Mouse (Mus musculus): ENCODE data around the gene Nlrp10. TPM values are rescaled to one million over a fixed set of nuclear protein-coding genes. Genes with fewer than 3 reads are reported as not detected.

The Nlrp10 gene
- polyA plus RNA-seq, 1 experiment from 2014 or later, result 0.04 TPM

GRCm38 (mm10) chr7:108872279-108872678, 57.7 kb downstream of the Nlrp10 start, which contains the start of gene Olfr517:
TSS of gene Olfr517 (minus strand) at chr7:108872379.
- no peak within 1 kb of the TSS for H3K4me2 ChIP-seq (replicated peaks)
- H3K9me3 ChIP-seq, result no peaks in the 10 kb centered on the region
- no peak within 1 kb of the TSS for H3K27ac ChIP-seq
- no peak for ATAC-seq (ENCODE audit: insufficient number of reproducible peaks, insufficient read depth, low FRiP score, low TSS enrichment)
- no peaks in the 10 kb centered on the region for H3K36me3 ChIP-seq
- H3K4me3 ChIP-seq, result no peak within 1 kb of the TSS
- no peak within 1 kb of the TSS for H3K9ac ChIP-seq
- H3K27me3 ChIP-seq, result no peaks in the 10 kb centered on the region
- 58% methylated on average over 2 of the region's 2 CpGs for WGBS
- H3K4me1 ChIP-seq, result no peaks in the 10 kb centered on the region

Other genes starting within 250 kb of the Nlrp10 start
- gene Olfr512, start 216.9 kb downstream of the Nlrp10 start, polyA plus RNA-seq (2016; fragmentation: Nextera tagmentation; extraction: Ambion mirVana), result not detected in 2 replicates
- gene Olfr513, start 179.2 kb downstream of the Nlrp10 start, polyA plus RNA-seq (2016; fragmentation: Nextera tagmentation; extraction: Ambion mirVana), result not detected in 2 replicates
- gene Olfr514, start 104.2 kb downstream of the Nlrp10 start, polyA plus RNA-seq (2016; fragmentation: Nextera tagmentation; extraction: Ambion mirVana), result not detected in 2 replicates
- not detected in 2 replicates for gene Olfr516, start 79.6 kb downstream of the Nlrp10 start, polyA plus RNA-seq (2016; fragmentation: Nextera tagmentation; extraction: Ambion mirVana)
- not detected in 2 replicates for gene Olfr517, start 57.8 kb downstream of the Nlrp10 start, polyA plus RNA-seq (2016; fragmentation: Nextera tagmentation; extraction: Ambion mirVana)
- not detected in 2 replicates for gene Olfr518, start 45.2 kb downstream of the Nlrp10 start, polyA plus RNA-seq (2016; fragmentation: Nextera tagmentation; extraction: Ambion mirVana)
- gene Olfr519, start 35.8 kb downstream of the Nlrp10 start, polyA plus RNA-seq (2016; fragmentation: Nextera tagmentation; extraction: Ambion mirVana), result not detected in 2 replicates
- gene Eif3f, start 4.2 kb upstream of the Nlrp10 start, polyA plus RNA-seq (2016; fragmentation: Nextera tagmentation; extraction: Ambion mirVana), result 93.5 and 97.4 TPM in 2 replicates
- gene Tub, start 20.2 kb upstream of the Nlrp10 start, polyA plus RNA-seq (2016; fragmentation: Nextera tagmentation; extraction: Ambion mirVana), result 7.3 and 9.2 TPM in 2 replicates
- 5.3 and 6.4 TPM in 2 replicates for gene Ric3, start 153.2 kb upstream of the Nlrp10 start, polyA plus RNA-seq (2016; fragmentation: Nextera tagmentation; extraction: Ambion mirVana)
- gene Lmo1, start 245.0 kb upstream of the Nlrp10 start, polyA plus RNA-seq (2016; fragmentation: Nextera tagmentation; extraction: Ambion mirVana), result 20.8 and 21.0 TPM in 2 replicates